Mouse (Mus musculus): ENCODE measurements at regions not wholly inside any gene's neighbourhood (a gene's known extent, or its start where the extent isn't known, plus 50 kb on each side); places are given as distances from the start of the nearest gene placed in this dataset.

GRCm38 (mm10) chr3:149575678-149576077 is 585.3 kb upstream of the Adgrl2 start:
- Histone ChIP-seq H3K9me3 (ENCODE audit: control insufficient read depth, low read length) (no peaks in the 10 kb centered on the region), H3K27me3 (ENCODE audit: control insufficient read depth, insufficient read depth, low read length) (no peaks in the 10 kb centered on the region), H3K4me2 (replicated peaks; ENCODE audit: low read depth, low read length) (no peak overlapping the region), H3K9ac (ENCODE audit: low read depth, low read length) (no peak overlapping the region), H3K4me3 (ENCODE audit: low read depth, low read length) (no peak overlapping the region), H3K4me1 (replicated peaks; ENCODE audit: control insufficient read depth, insufficient read depth, low read length) (no peaks in the 10 kb centered on the region), H3K27ac (ENCODE audit: low read depth, low read length) (no peak overlapping the region), H3K36me3 (ENCODE audit: control insufficient read depth, insufficient read depth, low read length) (no peaks in the 10 kb centered on the region)
- 58% methylated on average over 3 of the region's 3 CpGs for WGBS
- ATAC-seq (ENCODE audit: low FRiP score) (no peak), DNase-seq (ENCODE audit: low spot score) (no peak)

DNA sequence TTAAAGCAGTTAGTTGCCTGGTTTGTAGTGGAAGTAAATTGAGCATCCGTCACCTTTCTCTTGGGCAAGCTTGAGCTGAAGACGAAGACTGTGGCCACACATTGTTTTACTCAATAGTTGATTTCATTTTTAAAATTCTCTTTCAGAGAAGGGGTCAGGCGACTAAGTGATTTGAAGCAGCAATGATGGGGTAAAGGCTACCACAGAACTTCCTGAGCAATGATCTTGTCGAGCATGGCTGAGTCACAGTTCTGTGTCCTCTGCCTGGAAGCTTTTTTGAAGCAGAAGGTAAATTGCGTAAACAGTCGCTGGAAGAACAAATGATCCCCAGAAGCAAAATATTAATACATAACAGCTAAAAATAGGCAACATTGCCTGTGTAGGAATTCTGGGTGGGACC is 576.5 kb upstream of the Adgrl2 start:
- H3K27me3 ChIP-seq (ENCODE audit: control insufficient read depth, insufficient read depth, low read length) = no peaks in the 10 kb centered on the region
- no peak overlapping the region for H3K9ac ChIP-seq (ENCODE audit: low read depth, low read length)
- WGBS = 90% methylated on average over 6 of the region's 6 CpGs
- no peak overlapping the region for H3K4me2 ChIP-seq (replicated peaks; ENCODE audit: low read depth, low read length)
- H3K36me3 ChIP-seq (ENCODE audit: control insufficient read depth, insufficient read depth, low read length) = no peaks in the 10 kb centered on the region
- DNase-seq (ENCODE audit: low spot score) (no peak), ATAC-seq (ENCODE audit: low FRiP score) (no peak)
- H3K4me1 ChIP-seq (replicated peaks; ENCODE audit: control insufficient read depth, insufficient read depth, low read length) = no peaks in the 10 kb centered on the region
- no peaks in the 10 kb centered on the region for H3K9me3 ChIP-seq (ENCODE audit: control insufficient read depth, low read length)
- H3K4me3 ChIP-seq (ENCODE audit: low read depth, low read length) = no peak overlapping the region
- H3K27ac ChIP-seq (ENCODE audit: low read depth, low read length) = no peak overlapping the region

- no peak overlapping the region for H3K4me3 ChIP-seq (ENCODE audit: low read depth, low read length)
- H3K9me3 ChIP-seq (ENCODE audit: control insufficient read depth, low read length) = no peaks in the 10 kb centered on the region
- no peak for ATAC-seq (ENCODE audit: low FRiP score)
- H3K4me2 ChIP-seq (replicated peaks; ENCODE audit: low read depth, low read length) = no peak overlapping the region
- no peak overlapping the region for H3K9ac ChIP-seq (ENCODE audit: low read depth, low read length)
- no peaks in the 10 kb centered on the region for H3K36me3 ChIP-seq (ENCODE audit: control insufficient read depth, insufficient read depth, low read length)
- WGBS = 88% methylated on average over 9 of the region's 9 CpGs
- H3K4me1 ChIP-seq (replicated peaks; ENCODE audit: control insufficient read depth, insufficient read depth, low read length) = no peaks in the 10 kb centered on the region
- no peaks in the 10 kb centered on the region for H3K27me3 ChIP-seq (ENCODE audit: control insufficient read depth, insufficient read depth, low read length)
- no peak for DNase-seq (ENCODE audit: low spot score)
- H3K27ac ChIP-seq (ENCODE audit: low read depth, low read length) = no peak overlapping the region
Measured at GRCm38 (mm10) chr3:149550231-149550951, 560.0 kb upstream of the Adgrl2 start.

- H3K36me3 ChIP-seq (ENCODE audit: control insufficient read depth, insufficient read depth, low read length) = no peaks in the 10 kb centered on the region
- DNase-seq (ENCODE audit: low spot score) (peak; percentile 40), ATAC-seq (ENCODE audit: low FRiP score) (no peak)
- no peaks in the 10 kb centered on the region for H3K9me3 ChIP-seq (ENCODE audit: control insufficient read depth, low read length)
- H3K9ac ChIP-seq (ENCODE audit: low read depth, low read length) = no peak overlapping the region
- H3K27me3 ChIP-seq (ENCODE audit: control insufficient read depth, insufficient read depth, low read length) = no peaks in the 10 kb centered on the region
- no peaks in the 10 kb centered on the region for H3K4me1 ChIP-seq (replicated peaks; ENCODE audit: control insufficient read depth, insufficient read depth, low read length)
- no peak overlapping the region for H3K4me2 ChIP-seq (replicated peaks; ENCODE audit: low read depth, low read length)
- no peak overlapping the region for H3K27ac ChIP-seq (ENCODE audit: low read depth, low read length)
- 69% methylated on average over 6 of the region's 6 CpGs for WGBS
- H3K4me3 ChIP-seq (ENCODE audit: low read depth, low read length) = no peak overlapping the region
Measured at GRCm38 (mm10) chr3:149547045-149547444, 556.7 kb upstream of the Adgrl2 start.

DNA sequence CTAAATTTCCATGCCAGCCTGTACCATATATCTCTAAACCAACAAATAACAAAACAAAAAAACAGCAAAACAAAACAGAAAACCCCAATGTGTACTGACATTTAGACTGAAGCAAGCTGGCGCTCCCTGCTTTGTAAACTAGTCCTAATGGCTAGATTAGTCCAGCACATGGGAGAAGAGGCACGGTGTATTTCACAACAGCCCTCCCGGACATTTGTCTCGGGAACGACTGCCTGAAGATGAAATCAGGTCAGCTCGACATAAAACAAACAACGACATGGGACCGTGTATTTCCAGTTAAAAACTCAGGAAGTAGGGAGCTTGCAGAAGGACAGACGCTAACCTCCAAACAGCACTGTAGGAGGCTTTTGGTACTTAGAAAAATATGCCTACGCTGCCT is 555.9 kb upstream of the Adgrl2 start:
- H3K9me3 ChIP-seq (ENCODE audit: control insufficient read depth, low read length) = no peaks in the 10 kb centered on the region
- H3K4me3 ChIP-seq (ENCODE audit: low read depth, low read length) = no peak overlapping the region
- no peak overlapping the region for H3K9ac ChIP-seq (ENCODE audit: low read depth, low read length)
- ATAC-seq (ENCODE audit: low FRiP score) (no peak), DNase-seq (ENCODE audit: low spot score) (no peak)
- H3K4me1 ChIP-seq (replicated peaks; ENCODE audit: control insufficient read depth, insufficient read depth, low read length) = no peaks in the 10 kb centered on the region
- no peaks in the 10 kb centered on the region for H3K27me3 ChIP-seq (ENCODE audit: control insufficient read depth, insufficient read depth, low read length)
- WGBS = 82% methylated on average over 10 of the region's 10 CpGs
- no peaks in the 10 kb centered on the region for H3K36me3 ChIP-seq (ENCODE audit: control insufficient read depth, insufficient read depth, low read length)
- H3K4me2 ChIP-seq (replicated peaks; ENCODE audit: low read depth, low read length) = no peak overlapping the region
- H3K27ac ChIP-seq (ENCODE audit: low read depth, low read length) = no peak overlapping the region

- Histone ChIP-seq H3K27ac (ENCODE audit: low read depth, low read length) (no peak overlapping the region), H3K27me3 (ENCODE audit: control insufficient read depth, insufficient read depth, low read length) (no peaks in the 10 kb centered on the region), H3K4me1 (replicated peaks; ENCODE audit: control insufficient read depth, insufficient read depth, low read length) (no peaks in the 10 kb centered on the region), H3K9ac (ENCODE audit: low read depth, low read length) (no peak overlapping the region), H3K36me3 (ENCODE audit: control insufficient read depth, insufficient read depth, low read length) (no peaks in the 10 kb centered on the region), H3K9me3 (ENCODE audit: control insufficient read depth, low read length) (no peaks in the 10 kb centered on the region), H3K4me2 (replicated peaks; ENCODE audit: low read depth, low read length) (no peak overlapping the region), H3K4me3 (ENCODE audit: low read depth, low read length) (no peak overlapping the region)
- WGBS = 50% methylated on average over 4 of the region's 4 CpGs
- DNase-seq (ENCODE audit: low spot score) (no peak), ATAC-seq (ENCODE audit: low FRiP score) (no peak)
Measured at GRCm38 (mm10) chr3:149534183-149534582, 543.8 kb upstream of the Adgrl2 start.

- Histone ChIP-seq H3K36me3 (ENCODE audit: control insufficient read depth, insufficient read depth, low read length) (no peaks in the 10 kb centered on the region), H3K4me1 (replicated peaks; ENCODE audit: control insufficient read depth, insufficient read depth, low read length) (no peaks in the 10 kb centered on the region), H3K9me3 (ENCODE audit: control insufficient read depth, low read length) (no peaks in the 10 kb centered on the region), H3K4me3 (ENCODE audit: low read depth, low read length) (no peak overlapping the region), H3K4me2 (replicated peaks; ENCODE audit: low read depth, low read length) (no peak overlapping the region), H3K9ac (ENCODE audit: low read depth, low read length) (no peak overlapping the region), H3K27ac (ENCODE audit: low read depth, low read length) (no peak overlapping the region), H3K27me3 (ENCODE audit: control insufficient read depth, insufficient read depth, low read length) (no peaks in the 10 kb centered on the region)
- DNase-seq (ENCODE audit: low spot score) (no peak), ATAC-seq (ENCODE audit: low FRiP score) (no peak)
- 80% methylated on average over 13 of the region's 13 CpGs for WGBS
Measured at GRCm38 (mm10) chr3:149530026-149530607, 539.8 kb upstream of the Adgrl2 start.

- no peaks in the 10 kb centered on the region for H3K27me3 ChIP-seq (ENCODE audit: control insufficient read depth, insufficient read depth, low read length)
- no peak overlapping the region for H3K4me3 ChIP-seq (ENCODE audit: low read depth, low read length)
- H3K9ac ChIP-seq (ENCODE audit: low read depth, low read length) = no peak overlapping the region
- no peaks in the 10 kb centered on the region for H3K36me3 ChIP-seq (ENCODE audit: control insufficient read depth, insufficient read depth, low read length)
- H3K4me1 ChIP-seq (replicated peaks; ENCODE audit: control insufficient read depth, insufficient read depth, low read length) = no peaks in the 10 kb centered on the region
- ATAC-seq (ENCODE audit: low FRiP score) (no peak), DNase-seq (ENCODE audit: low spot score) (no peak)
- no peaks in the 10 kb centered on the region for H3K9me3 ChIP-seq (ENCODE audit: control insufficient read depth, low read length)
- WGBS = 98% methylated on average over 3 of the region's 3 CpGs
- H3K27ac ChIP-seq (ENCODE audit: low read depth, low read length) = no peak overlapping the region
- H3K4me2 ChIP-seq (replicated peaks; ENCODE audit: low read depth, low read length) = no peak overlapping the region
Measured at GRCm38 (mm10) chr3:149526509-149526908, 536.2 kb upstream of the Adgrl2 start.

DNA sequence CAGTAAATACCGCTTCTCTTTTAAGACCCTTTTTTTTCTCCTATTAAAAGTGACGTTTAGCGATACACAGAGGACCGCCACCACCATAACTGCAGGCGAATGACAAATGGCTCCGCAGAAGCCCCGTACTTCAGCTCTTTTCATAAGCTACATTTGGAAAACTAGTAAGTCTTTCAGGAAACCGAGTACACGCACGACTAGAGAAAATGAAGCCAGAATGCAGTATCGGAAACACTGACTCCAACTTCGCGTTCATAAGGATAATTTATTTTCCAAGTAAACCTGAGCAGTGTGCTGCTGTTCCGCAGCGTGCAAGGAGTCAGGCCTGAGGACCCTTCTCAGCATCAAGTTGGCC is 529.2 kb upstream of the Adgrl2 start:
- Histone ChIP-seq H3K4me1 (replicated peaks; ENCODE audit: control insufficient read depth, insufficient read depth, low read length) (0 out of 2 replicates have a peak, but pooled peaks cover 2% of the 10 kb centered on the region), H3K27me3 (ENCODE audit: control insufficient read depth, insufficient read depth, low read length) (no peaks in the 10 kb centered on the region), H3K4me3 (ENCODE audit: low read depth, low read length) (peak overlapping the region; percentile 44), H3K9me3 (ENCODE audit: control insufficient read depth, low read length) (no peaks in the 10 kb centered on the region), H3K9ac (ENCODE audit: low read depth, low read length) (peak overlapping the region; percentile 42; the same call in 1 of the 2 replicates), H3K27ac (ENCODE audit: low read depth, low read length) (no peak overlapping the region), H3K36me3 (ENCODE audit: control insufficient read depth, insufficient read depth, low read length) (no peaks in the 10 kb centered on the region), H3K4me2 (replicated peaks; ENCODE audit: low read depth, low read length) (peak overlapping the region; percentile 73)
- peak; percentile 23; the same call in 1 of the 2 replicates for ATAC-seq (ENCODE audit: low FRiP score)
- WGBS = 26% methylated on average over 15 of the region's 15 CpGs
- DNase-seq (ENCODE audit: low spot score) = no peak
